Mouse (Mus musculus) MEL (cell line): ENCODE measurements around the gene Homer3. TPM values are rescaled to one million over a fixed set of nuclear protein-coding genes. Genes with fewer than 3 reads are reported as not detected.
A peak's percentile ranks its signal among the peaks of the same experiment; 100 is the strongest.

Experiments used
- DNase-seq: peaks from one replicate; pipeline ENCODE4 v3.0.0; 2011; ENCODE audit warnings: low read depth, low spot score
- H3K27ac ChIP-seq: 2 replicates; pipeline ENCODE4 v1.5.1; 2012; ENCODE audit warnings: low read depth, mild to moderate bottlenecking, control low read depth, low read length, moderate library complexity; ENCODE audit not compliant: control insufficient read depth
- H3K27me3 ChIP-seq, 2 experiments: fragments of 150-350 bp in 1 of 2; sonication (generic) in 1 of 2; 2 replicates each; pipeline ENCODE4 v1.6.1; 2012; ENCODE audit warnings: low read length in 2 of 2, mild to moderate bottlenecking in 2 of 2, improper control_type of control experiment in 1 of 2, moderate library complexity in 1 of 2; ENCODE audit not compliant: insufficient read depth in 2 of 2, control insufficient read depth in 1 of 2
- H3K36me3 ChIP-seq, 2 experiments: 2 replicates each; pipeline ENCODE4 v1.6.1; 2012 to 2014; ENCODE audit warnings: low read length in 2 of 2, improper control_type of control experiment in 1 of 2, inconsistent platforms in 1 of 2, mild to moderate bottlenecking in 1 of 2; ENCODE audit not compliant: insufficient read depth in 2 of 2, control insufficient read depth in 1 of 2
- H3K4me1 ChIP-seq, 2 experiments: fragments of 150-350 bp in 1 of 2; sonication (generic) in 1 of 2; 2 replicates each; pipeline ENCODE4 v1.6.1; 2012; ENCODE audit warnings: low read length in 2 of 2, improper control_type of control experiment in 1 of 2, mild to moderate bottlenecking in 1 of 2; ENCODE audit not compliant: insufficient read depth in 2 of 2, control insufficient read depth in 1 of 2
- H3K4me3 ChIP-seq, 2 experiments: fragments of 150-350 bp in 1 of 2; sonication (generic) in 1 of 2; 2 replicates each; pipeline ENCODE4 v1.5.1; 2012; ENCODE audit warnings: low read depth in 2 of 2, low read length in 2 of 2, mild to moderate bottlenecking in 2 of 2, moderate library complexity in 2 of 2, control low read depth in 1 of 2, improper control_type of control experiment in 1 of 2; ENCODE audit not compliant: control insufficient read depth in 1 of 2, insufficient read depth in 1 of 2
- H3K79me2 ChIP-seq: 2 replicates; pipeline ENCODE4 v1.6.1; 2012; ENCODE audit warnings: mild to moderate bottlenecking, low read length, moderate library complexity; ENCODE audit not compliant: control insufficient read depth, poor library complexity, insufficient read depth
- H3K9ac ChIP-seq: 2 replicates; pipeline ENCODE4 v1.6.1; 2012; ENCODE audit warnings: low read depth, mild to moderate bottlenecking, control low read depth, low read length, moderate library complexity; ENCODE audit not compliant: control insufficient read depth, poor library complexity, severe bottlenecking
- H3K9me3 ChIP-seq: fragments of 150-350 bp; sonication (generic); replicated peaks from 2 replicates; pipeline ENCODE4 v1.6.1; 2012; ENCODE audit warnings: mild to moderate bottlenecking, low read length, improper control_type of control experiment, moderate library complexity; ENCODE audit not compliant: insufficient read depth
- BHLHE40 ChIP-seq: IDR thresholded peaks from 2 replicates; pipeline ENCODE4 v1.6.1; 2012; ENCODE audit warnings: low read depth, mild to moderate bottlenecking, inconsistent platforms, low read length, improper control_type of control experiment, borderline replicate concordance
- CHD2 ChIP-seq: IDR thresholded peaks from 2 replicates; pipeline ENCODE4 v1.6.1; 2011; ENCODE audit warnings: low read length, improper control_type of control experiment
- CTCF ChIP-seq, 3 experiments: IDR thresholded peaks in 2 of 3; conservative IDR thresholded peaks in 1 of 3; 2 replicates each; pipeline ENCODE4 v1.5.1; 2011 to 2012; ENCODE audit warnings: low read length in 3 of 3, low read depth in 2 of 3, mild to moderate bottlenecking in 2 of 3, improper control_type of control experiment in 1 of 3, inconsistent platforms in 1 of 3, mixed read lengths in 1 of 3, moderate library complexity in 1 of 3; ENCODE audit not compliant: control insufficient read depth in 1 of 3, insufficient read depth in 1 of 3, poor library complexity in 1 of 3, severe bottlenecking in 1 of 3
- EP300 ChIP-seq, 2 experiments: IDR thresholded peaks; 2 replicates each; pipeline ENCODE4 v1.6.1; 2011; ENCODE audit warnings: improper control_type of control experiment in 2 of 2, low read length in 2 of 2, low read depth in 1 of 2, mild to moderate bottlenecking in 1 of 2
- ETS1 ChIP-seq: IDR thresholded peaks from 2 replicates; pipeline ENCODE4 v1.6.1; 2012; ENCODE audit warnings: low read depth, mild to moderate bottlenecking, inconsistent platforms, low read length, improper control_type of control experiment, moderate library complexity
- JUND ChIP-seq: IDR thresholded peaks from 2 replicates; pipeline ENCODE4 v1.6.1; 2011; ENCODE audit warnings: low read depth, mild to moderate bottlenecking, improper control_type of control experiment, low read length
- KAT2A ChIP-seq: conservative IDR thresholded peaks from 2 replicates; pipeline ENCODE4 v1.6.1; 2012; ENCODE audit warnings: low read depth, low read length, improper control_type of control experiment, inconsistent platforms
- MAFK ChIP-seq: IDR thresholded peaks from 2 replicates; pipeline ENCODE4 v1.6.1; 2011; ENCODE audit warnings: low read depth, mild to moderate bottlenecking, low read length, improper control_type of control experiment, borderline replicate concordance
- MAX ChIP-seq: IDR thresholded peaks from 2 replicates; pipeline ENCODE4 v1.6.1; 2011; ENCODE audit warnings: low read length, improper control_type of control experiment
- MAZ ChIP-seq: IDR thresholded peaks from 2 replicates; pipeline ENCODE4 v1.6.1; 2012; ENCODE audit warnings: low read depth, mild to moderate bottlenecking, inconsistent platforms, low read length, improper control_type of control experiment
- MEF2A ChIP-seq: IDR thresholded peaks from 2 replicates; pipeline ENCODE4 v1.6.1; 2014; ENCODE audit warnings: low read depth, mild to moderate bottlenecking, inconsistent platforms, low read length, improper control_type of control experiment; ENCODE audit not compliant: poor library complexity, insufficient replicate concordance, severe bottlenecking; ENCODE audit errors: extremely low read depth
- MYB ChIP-seq: IDR thresholded peaks from 2 replicates; pipeline ENCODE4 v1.6.1; 2011; ENCODE audit warnings: mild to moderate bottlenecking, low read depth, low read length, improper control_type of control experiment
- MYC ChIP-seq: IDR thresholded peaks from 2 replicates; pipeline ENCODE4 v1.6.1; 2011; ENCODE audit warnings: low read depth, mild to moderate bottlenecking, low read length, improper control_type of control experiment, moderate library complexity
- NELFE ChIP-seq: IDR thresholded peaks from 2 replicates; pipeline ENCODE4 v1.6.1; 2011; ENCODE audit warnings: low read depth, low read length, improper control_type of control experiment
- POLR2A ChIP-seq, 2 experiments: IDR thresholded peaks; 2 replicates each; pipeline ENCODE4 v1.6.1; 2011 to 2012; ENCODE audit warnings: low read length in 2 of 2, mild to moderate bottlenecking in 2 of 2, control low read depth in 1 of 2, improper control_type of control experiment in 1 of 2, low read depth in 1 of 2, moderate library complexity in 1 of 2; ENCODE audit not compliant: control insufficient read depth in 1 of 2, insufficient read depth in 1 of 2, poor library complexity in 1 of 2
- POLR2AphosphoS2 ChIP-seq: IDR thresholded peaks from 2 replicates; pipeline ENCODE4 v1.6.1; 2011; ENCODE audit warnings: low read length, improper control_type of control experiment
- POLR2AphosphoS5 ChIP-seq: IDR thresholded peaks from 2 replicates; pipeline ENCODE4 v1.6.1; 2012; ENCODE audit warnings: low read depth, borderline replicate concordance, mild to moderate bottlenecking, inconsistent platforms, low read length, moderate library complexity, mixed read lengths
- RAD21 ChIP-seq: IDR thresholded peaks from 2 replicates; pipeline ENCODE4 v1.6.1; 2011; ENCODE audit warnings: mild to moderate bottlenecking, low read depth, low read length, improper control_type of control experiment
- RCOR1 ChIP-seq: IDR thresholded peaks from 2 replicates; pipeline ENCODE4 v1.6.1; 2012; ENCODE audit warnings: low read depth, mild to moderate bottlenecking, inconsistent platforms, low read length, improper control_type of control experiment
- SIN3A ChIP-seq: IDR thresholded peaks from 2 replicates; pipeline ENCODE4 v1.6.1; 2012; ENCODE audit warnings: low read length, improper control_type of control experiment, inconsistent platforms
- SMC3 ChIP-seq: IDR thresholded peaks from 2 replicates; pipeline ENCODE4 v1.6.1; 2011; ENCODE audit warnings: low read depth, low read length, improper control_type of control experiment
- TAL1 ChIP-seq: IDR thresholded peaks from 2 replicates; pipeline ENCODE4 v1.6.1; 2012; ENCODE audit warnings: mild to moderate bottlenecking, inconsistent platforms, low read length, moderate library complexity, mixed read lengths
- TBP ChIP-seq: IDR thresholded peaks from 2 replicates; pipeline ENCODE4 v1.8.0; 2011; ENCODE audit warnings: low read depth, low read length, improper control_type of control experiment
- TCF12 ChIP-seq: IDR thresholded peaks from 2 replicates; pipeline ENCODE4 v1.6.1; 2014; ENCODE audit warnings: low read depth, mild to moderate bottlenecking, inconsistent platforms, low read length, improper control_type of control experiment, moderate library complexity
- UBTF ChIP-seq: IDR thresholded peaks from 2 replicates; pipeline ENCODE4 v1.6.1; 2012; ENCODE audit warnings: low read depth, mild to moderate bottlenecking, inconsistent platforms, low read length, improper control_type of control experiment, moderate library complexity, borderline replicate concordance; ENCODE audit not compliant: insufficient read depth
- USF1 ChIP-seq: IDR thresholded peaks from 2 replicates; pipeline ENCODE4 v1.6.1; 2014; ENCODE audit warnings: low read depth, mild to moderate bottlenecking, inconsistent platforms, low read length, improper control_type of control experiment, moderate library complexity
- USF2 ChIP-seq, 2 experiments: IDR thresholded peaks; 2 replicates each; pipeline ENCODE4 v1.6.1; 2011 to 2012; ENCODE audit warnings: improper control_type of control experiment in 2 of 2, low read length in 2 of 2, borderline replicate concordance in 1 of 2, inconsistent platforms in 1 of 2, low read depth in 1 of 2, mild to moderate bottlenecking in 1 of 2; ENCODE audit not compliant: insufficient read depth in 1 of 2
- ZC3H11A ChIP-seq: IDR thresholded peaks from 2 replicates; pipeline ENCODE4 v1.6.1; 2012; ENCODE audit warnings: low read depth, mild to moderate bottlenecking, inconsistent platforms, low read length, improper control_type of control experiment
- ZKSCAN1 ChIP-seq: IDR thresholded peaks from 2 replicates; pipeline ENCODE4 v1.6.1; 2012; ENCODE audit warnings: low read depth, mild to moderate bottlenecking, inconsistent platforms, low read length, improper control_type of control experiment, moderate library complexity
- ZMIZ1 ChIP-seq: IDR thresholded peaks from 2 replicates; pipeline ENCODE4 v1.6.1; 2012; ENCODE audit warnings: low read depth, mild to moderate bottlenecking, inconsistent platforms, low read length, improper control_type of control experiment, moderate library complexity
- ZNF384 ChIP-seq: IDR thresholded peaks from 2 replicates; pipeline ENCODE4 v1.6.1; 2012; ENCODE audit warnings: low read depth, mild to moderate bottlenecking, inconsistent platforms, low read length, improper control_type of control experiment
- polyA plus RNA-seq, 2 experiments: library from polyadenylated mRNA; stranded (reverse) in 1 of 2; unstranded in 1 of 2; fragments of >175 nt in 1 of 2; fragments of >200 nt in 1 of 2; gene quantifications; 2 replicates each; pipeline versions ENCODE4 v1.2.1 to v1.2.4; 2012; ENCODE audit warnings: low replicate concordance in 2 of 2, low read depth in 1 of 2; ENCODE audit not compliant: insufficient read length in 2 of 2, insufficient read depth in 1 of 2, missing spikeins in 1 of 2
- total RNA-seq: library from RNA; depleted of rRNA; stranded (reverse); fragments of 300-350 nt; gene quantifications from 2 replicates; pipeline ENCODE4 v1.2.3, GENCODE M21; 2012

Gene Homer3
- total and polyA plus RNA-seq, 3 experiments, result 12.2 to 22.8 TPM; not detected in 1

DNA sequence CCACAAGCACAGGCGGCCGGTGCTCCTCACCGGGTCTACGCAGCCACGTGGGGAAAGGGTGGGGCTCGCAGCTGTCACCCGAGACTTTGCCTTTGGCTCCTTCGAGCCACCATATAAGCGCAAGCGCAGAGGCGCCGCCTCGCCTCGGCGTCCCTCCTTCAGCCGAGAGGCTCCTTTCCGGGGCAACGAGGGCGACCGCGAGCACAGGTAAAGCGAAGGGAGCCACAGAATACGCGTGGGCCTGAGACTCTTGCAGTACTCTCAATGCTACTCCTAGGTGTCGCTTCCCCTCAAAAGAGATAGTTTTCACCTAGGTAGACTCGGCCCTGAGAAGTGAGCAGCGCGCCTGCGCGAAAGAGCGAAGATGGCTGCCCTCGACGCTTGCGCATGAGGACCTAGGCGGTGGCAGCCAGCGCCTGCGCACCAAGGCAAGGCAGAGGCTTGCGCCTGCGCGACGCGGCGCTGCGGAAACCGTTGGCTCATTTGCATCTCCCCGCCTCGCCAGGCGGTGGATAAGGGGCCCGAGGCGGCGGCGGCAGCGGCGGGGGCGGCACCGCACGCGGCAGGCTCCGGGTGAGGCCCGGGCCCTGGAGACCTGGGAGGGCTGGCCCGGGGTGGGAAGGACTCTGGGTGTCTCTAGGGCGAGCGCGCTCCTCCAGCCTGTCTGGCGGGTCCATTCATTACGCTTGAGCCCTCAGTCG, 48.4 kb upstream of the Homer3 start, which contains the start of the genes Sugp2 and Armc6 (continued):
- TF ChIP-seq SIN3A (peak; percentile 99), BHLHE40 (no peak), EP300 (IDR thresholded peaks at IDR 0.05; ENCODE audit: low read depth in 1 of 2, low read length in 2 of 2) (peak in 1 of 2 experiments; percentile 21; a peak in 1 of 4 replicates), ZNF384 (no peak), MYC (peak; percentile 85), CHD2 (no peak), JUND (no peak), RAD21 (no peak), POLR2AphosphoS2 (peak; percentile 75), KAT2A (peak; percentile 67; the same call in 1 of the 2 replicates), TBP (no peak; the same call in 1 of the 2 replicates), ETS1 (peak; percentile 43; the same call in 1 of the 2 replicates), NELFE (peak; percentile 98), ZMIZ1 (peak; percentile 78), TAL1 (no peak), MAX (peak; percentile 97), RCOR1 (no peak), USF2 (IDR thresholded peaks at IDR 0.05; ENCODE audit: borderline replicate concordance in 1 of 2, insufficient read depth in 1 of 2, low read depth in 1 of 2, low read length in 2 of 2) (no peak), UBTF (peak; percentile 88; the same call in 1 of the 2 replicates), SMC3 (no peak)
- TF ChIP-seq, all 39 proteins: peak for 18

DNA sequence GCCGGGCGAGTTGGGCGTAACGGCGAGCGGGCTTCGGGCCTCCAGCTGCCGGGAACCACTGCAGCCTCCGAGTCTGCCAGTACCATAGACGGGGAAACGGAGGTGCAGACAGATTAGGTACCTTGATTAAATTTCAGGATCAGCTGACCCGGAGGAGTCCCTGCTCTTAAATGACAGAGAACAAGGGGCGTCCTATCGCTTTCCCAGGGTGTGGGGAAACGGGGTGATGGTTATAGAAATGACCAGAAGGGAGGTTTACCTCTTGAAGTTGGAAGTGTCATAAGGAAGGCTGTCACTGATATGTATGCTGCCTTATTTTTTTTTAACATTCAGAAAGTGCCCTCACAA, 47.9 kb upstream of the Homer3 start:
- H3K9ac ChIP-seq, result peak overlapping the region; percentile 87
- peaks cover 12 to 29% of the 10 kb centered on the region in 2 experiments for H3K4me1 ChIP-seq
- peak overlapping the region; percentile 80 to 92 for H3K4me3 ChIP-seq
- DNase-seq, result no peak
- peaks cover 5 to 31% of the 10 kb centered on the region in 2 experiments; a peak in 3 of 4 replicates for H3K36me3 ChIP-seq
- peaks cover 21% of the 10 kb centered on the region for H3K79me2 ChIP-seq
- H3K9me3 ChIP-seq, result no peaks in the 10 kb centered on the region
- no peaks in the 10 kb centered on the region for H3K27me3 ChIP-seq
- H3K27ac ChIP-seq, result peak overlapping the region; percentile 91
- TF ChIP-seq MAFK (no peak), ETS1 (peak; percentile 28; the same call in 1 of the 2 replicates), MYB (no peak), MYC (no peak), USF2 (IDR thresholded peaks at IDR 0.05; ENCODE audit: borderline replicate concordance in 1 of 2, insufficient read depth in 1 of 2, low read depth in 1 of 2, low read length in 2 of 2) (no peak), ZKSCAN1 (no peak), SIN3A (peak; percentile 69; the same call in 1 of the 2 replicates), ZNF384 (peak; percentile 49; the same call in 1 of the 2 replicates), CHD2 (no peak), POLR2AphosphoS5 (no peak), SMC3 (no peak), ZC3H11A (no peak), USF1 (peak; percentile 76), TBP (0 out of 2 replicates have a peak, but pooled peaks have one; percentile 65), POLR2A (IDR thresholded peaks at IDR 0.05; ENCODE audit: control insufficient read depth in 1 of 2, insufficient read depth in 1 of 2, low read depth in 1 of 2, low read length in 2 of 2, poor library complexity in 1 of 2) (peak in 1 of 2 experiments; percentile 26; a peak in 2 of 4 replicates), CTCF (IDR thresholded peaks at IDR 0.05 in 2 of 3, conservative IDR thresholded peaks at IDR 0.05 in 1 of 3; ENCODE audit: control insufficient read depth in 1 of 3, insufficient read depth in 1 of 3, low read depth in 2 of 3, low read length in 3 of 3, poor library complexity in 1 of 3, severe bottlenecking in 1 of 3) (no peak), MAZ (0 out of 2 replicates have a peak, but pooled peaks have one; percentile 41), TCF12 (no peak), MAX (0 out of 2 replicates have a peak, but pooled peaks have one; percentile 29), UBTF (0 out of 2 replicates have a peak, but pooled peaks have one; percentile 3), MEF2A (no peak), JUND (no peak)
